Mouse (Mus musculus) right cerebral cortex, postnatal 36 days (tissue): Measurements from ENCODE around the gene Ncoa5.
A peak's percentile ranks its signal among the peaks of the same experiment; 100 is the strongest.

Source experiments
- DNase-seq, 2 experiments: peaks; one replicate each; pipeline ENCODE4 v3.0.0; 2022; ENCODE audit warnings: low spot score in 2 of 2, mixed read lengths in 1 of 2

Gene Ncoa5

GRCm38 (mm10) chr2:164995976-164996375 lies 38.7 kb downstream of the Ncoa5 start:
- DNase-seq: no peak

- DNase-seq: peak; percentile 60 to 84
Measured at GRCm38 (mm10) chr2:164994659-164995428, 39.8 kb downstream of the Ncoa5 start.

- DNase-seq: no peak
Measured at GRCm38 (mm10) chr2:164994156-164994555, 40.5 kb downstream of the Ncoa5 start.

- DNase-seq: no peak
Measured at GRCm38 (mm10) chr2:164991808-164992207, 42.9 kb downstream of the Ncoa5 start.

GRCm38 (mm10) chr2:164991111-164991510 lies 43.6 kb downstream of the Ncoa5 start:
- DNase-seq: no peak

GRCm38 (mm10) chr2:164988777-164989176 lies 45.9 kb downstream of the Ncoa5 start:
- DNase-seq: no peak

- no peak for DNase-seq
Measured at GRCm38 (mm10) chr2:164986371-164987027, 48.2 kb downstream of the Ncoa5 start.

- DNase-seq: no peak
Measured at GRCm38 (mm10) chr2:164985962-164986361, 48.7 kb downstream of the Ncoa5 start.

- DNase-seq: no peak
Measured at GRCm38 (mm10) chr2:164979749-164980148, 54.9 kb downstream of the Ncoa5 start.

GRCm38 (mm10) chr2:164975611-164976010 lies 59.1 kb downstream of the Ncoa5 start:
- no peak for DNase-seq

GRCm38 (mm10) chr2:164972646-164973045 lies 62.0 kb downstream of the Ncoa5 start:
- DNase-seq: no peak

GRCm38 (mm10) chr2:164970631-164971196 lies 64.0 kb downstream of the Ncoa5 start:
- DNase-seq: peak in 1 of 2 experiments; percentile 62

GRCm38 (mm10) chr2:164969348-164969781 lies 65.3 kb downstream of the Ncoa5 start:
- DNase-seq: no peak

- DNase-seq: no peak
Measured at GRCm38 (mm10) chr2:164968451-164968851, 66.2 kb downstream of the Ncoa5 start.

GRCm38 (mm10) chr2:164967761-164968440 lies 66.8 kb downstream of the Ncoa5 start:
- DNase-seq: peak; percentile 82 to 83

- no peak for DNase-seq
Measured at GRCm38 (mm10) chr2:164967193-164967592, 67.5 kb downstream of the Ncoa5 start.

GRCm38 (mm10) chr2:164966381-164966780 lies 68.3 kb downstream of the Ncoa5 start:
- DNase-seq: no peak

GRCm38 (mm10) chr2:164964981-164965380 lies 69.7 kb downstream of the Ncoa5 start:
- no peak for DNase-seq

- DNase-seq: no peak
Measured at GRCm38 (mm10) chr2:164964242-164964894, 70.3 kb downstream of the Ncoa5 start.

GRCm38 (mm10) chr2:164962183-164962580 lies 72.5 kb downstream of the Ncoa5 start:
- no peak for DNase-seq

- peak in 1 of 2 experiments; percentile 70 for DNase-seq
Measured at GRCm38 (mm10) chr2:164961506-164962182, 73.0 kb downstream of the Ncoa5 start.
